Mouse (Mus musculus) hindbrain, embryonic 12.5 days (tissue): ENCODE measurements around the gene Cttn. TPM values are rescaled to one million over a fixed set of nuclear protein-coding genes. Genes with fewer than 3 reads are reported as not detected.
A peak's percentile ranks its signal among the peaks of the same experiment; 100 is the strongest.

Experiments used
- ATAC-seq: fragments of 200-750 bp; cut with Nextera tagmentation; 2 replicates; pipeline ENCODE4 v1.8.0; 2017; ENCODE audit warnings: moderate TSS enrichment; ENCODE audit not compliant: low FRiP score
- H3K27ac ChIP-seq: fragments of 300-500 bp; sonication (generic); 2 replicates; pipeline ENCODE4 v1.5.1; 2016; ENCODE audit warnings: mild to moderate bottlenecking
- H3K27me3 ChIP-seq: fragments of 300-500 bp; sonication (generic); 2 replicates; pipeline ENCODE4 v1.6.1; 2016; ENCODE audit warnings: mild to moderate bottlenecking
- H3K36me3 ChIP-seq: fragments of 300-500 bp; sonication (generic); 2 replicates; pipeline ENCODE4 v1.6.1; 2016; ENCODE audit warnings: mild to moderate bottlenecking
- H3K4me1 ChIP-seq: fragments of 300-500 bp; sonication (generic); 2 replicates; pipeline ENCODE4 v1.6.1; 2016
- H3K4me2 ChIP-seq: fragments of 300-500 bp; sonication (generic); replicated peaks from 2 replicates; pipeline ENCODE4 v1.6.1; 2016; ENCODE audit warnings: mild to moderate bottlenecking
- H3K4me3 ChIP-seq: fragments of 300-500 bp; sonication (generic); 2 replicates; pipeline ENCODE4 v1.5.1; 2016; ENCODE audit warnings: mild to moderate bottlenecking
- H3K9ac ChIP-seq: fragments of 300-500 bp; sonication (generic); 2 replicates; pipeline ENCODE4 v1.6.1; 2016; ENCODE audit warnings: mild to moderate bottlenecking, moderate library complexity
- H3K9me3 ChIP-seq: fragments of 300-500 bp; sonication (generic); replicated peaks from 2 replicates; pipeline ENCODE4 v1.6.1; 2016; ENCODE audit warnings: mild to moderate bottlenecking
- WGBS: fragments of 180-500 bp; shearing (Covaris S2); methylation state at CpG from one replicate; pipeline ENCODE4 v1.1.7; 2016; 5-methylcytosine and 5-hydroxymethylcytosine counted together
- polyA plus RNA-seq: library from polyadenylated mRNA; unstranded; fragments of >200 nt; fragmentation: Nextera tagmentation; extraction: Ambion mirVana; gene quantifications from 2 replicates; pipeline ENCODE4 v1.2.1, GENCODE M21; 2016

Gene Cttn
- 198 and 213 TPM in 2 replicates for polyA plus RNA-seq

GRCm38 (mm10) chr7:144470545-144471059 lies at the start of gene Cttn:
TSS of gene Cttn (minus strand) at chr7:144471009.
- peaks cover 18% of the 10 kb centered on the region for H3K4me1 ChIP-seq
- peak; percentile 95 for ATAC-seq
- peaks cover 4% of the 10 kb centered on the region for H3K36me3 ChIP-seq
- H3K27me3 ChIP-seq, result no peaks in the 10 kb centered on the region
- H3K9me3 ChIP-seq, result no peaks in the 10 kb centered on the region
- peak within 1 kb of the TSS; percentile 80 for H3K27ac ChIP-seq
- H3K9ac ChIP-seq, result peak within 1 kb of the TSS; percentile 97
- peak within 1 kb of the TSS; percentile 87 for H3K4me3 ChIP-seq
- H3K4me2 ChIP-seq, result peak within 1 kb of the TSS; percentile 91
- 2% methylated on average over 30 of the region's 30 CpGs for WGBS

- H3K9ac ChIP-seq, result no peak overlapping the region
- H3K4me2 ChIP-seq, result no peak overlapping the region
- H3K4me1 ChIP-seq, result no peaks in the 10 kb centered on the region
- no peak for ATAC-seq
- 94% methylated on average over 5 of the region's 5 CpGs for WGBS
- H3K4me3 ChIP-seq, result no peak overlapping the region
- no peaks in the 10 kb centered on the region for H3K9me3 ChIP-seq
- peaks cover 39% of the 10 kb centered on the region for H3K36me3 ChIP-seq
- H3K27me3 ChIP-seq, result no peaks in the 10 kb centered on the region
- H3K27ac ChIP-seq, result no peak overlapping the region
Measured at GRCm38 (mm10) chr7:144519852-144520251, 49.0 kb upstream of the Cttn start.

GRCm38 (mm10) chr7:144516711-144517110 lies 45.9 kb upstream of the Cttn start:
- Histone ChIP-seq H3K36me3 (peaks cover 70% of the 10 kb centered on the region), H3K9ac (no peak overlapping the region), H3K4me2 (no peak overlapping the region), H3K4me3 (no peak overlapping the region), H3K9me3 (no peaks in the 10 kb centered on the region), H3K4me1 (no peaks in the 10 kb centered on the region), H3K27ac (no peak overlapping the region), H3K27me3 (no peaks in the 10 kb centered on the region)
- 88% methylated on average over 5 of the region's 5 CpGs for WGBS
- no peak for ATAC-seq

DNA sequence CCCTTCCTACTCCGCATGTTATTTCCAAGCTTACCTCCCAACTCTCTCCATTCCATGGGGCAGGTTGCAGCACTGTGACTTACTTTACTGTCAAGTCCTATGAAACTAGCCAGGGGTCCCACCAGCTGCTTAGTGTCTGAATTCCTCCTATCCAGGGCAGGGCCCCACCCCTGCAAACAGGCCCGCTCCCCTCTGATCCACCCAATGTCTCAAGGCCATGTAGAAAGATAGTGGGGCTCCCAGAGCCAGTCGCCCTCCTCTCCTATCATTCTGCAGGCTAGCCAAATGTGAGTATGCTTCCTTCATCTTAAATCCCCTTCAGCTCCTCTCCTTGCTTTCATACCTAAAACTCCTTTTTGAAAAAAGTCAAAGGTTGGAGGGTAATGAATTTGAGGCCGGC lies 38.3 kb upstream of the Cttn start:
- no peak overlapping the region for H3K27ac ChIP-seq
- H3K9ac ChIP-seq, result no peak overlapping the region
- WGBS, result 96% methylated on average over 4 of the region's 4 CpGs
- H3K4me3 ChIP-seq, result no peak overlapping the region
- H3K4me1 ChIP-seq, result no peaks in the 10 kb centered on the region
- no peaks in the 10 kb centered on the region for H3K9me3 ChIP-seq
- no peak overlapping the region for H3K4me2 ChIP-seq
- no peaks in the 10 kb centered on the region for H3K27me3 ChIP-seq
- no peak for ATAC-seq
- peaks cover 96% of the 10 kb centered on the region for H3K36me3 ChIP-seq

DNA sequence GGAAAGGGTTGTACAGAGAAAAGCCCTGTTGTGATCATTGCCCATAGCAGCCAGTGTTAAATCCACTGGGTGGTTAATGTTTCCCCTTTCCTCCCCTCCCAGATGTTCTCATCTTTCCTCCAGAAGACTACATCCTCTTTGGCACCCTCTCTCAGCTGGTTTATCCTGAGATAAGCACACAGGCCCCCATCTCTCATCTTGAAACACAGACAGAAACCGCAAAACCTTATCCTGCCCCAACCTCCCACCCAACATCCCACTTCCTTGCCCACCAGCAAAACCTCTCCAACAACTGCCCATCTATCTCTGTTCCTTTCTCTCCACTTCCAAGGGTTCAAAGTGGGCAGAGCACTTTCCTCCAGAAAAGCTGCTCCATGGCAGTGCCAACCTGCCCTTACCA lies 36.0 kb upstream of the Cttn start:
- 96% methylated on average over 1 of the region's 1 CpGs for WGBS
- no peak for ATAC-seq
- Histone ChIP-seq H3K9ac (no peak overlapping the region), H3K4me3 (no peak overlapping the region), H3K27ac (no peak overlapping the region), H3K9me3 (no peaks in the 10 kb centered on the region), H3K4me2 (no peak overlapping the region), H3K27me3 (no peaks in the 10 kb centered on the region), H3K36me3 (peaks cover 96% of the 10 kb centered on the region), H3K4me1 (no peaks in the 10 kb centered on the region)

DNA sequence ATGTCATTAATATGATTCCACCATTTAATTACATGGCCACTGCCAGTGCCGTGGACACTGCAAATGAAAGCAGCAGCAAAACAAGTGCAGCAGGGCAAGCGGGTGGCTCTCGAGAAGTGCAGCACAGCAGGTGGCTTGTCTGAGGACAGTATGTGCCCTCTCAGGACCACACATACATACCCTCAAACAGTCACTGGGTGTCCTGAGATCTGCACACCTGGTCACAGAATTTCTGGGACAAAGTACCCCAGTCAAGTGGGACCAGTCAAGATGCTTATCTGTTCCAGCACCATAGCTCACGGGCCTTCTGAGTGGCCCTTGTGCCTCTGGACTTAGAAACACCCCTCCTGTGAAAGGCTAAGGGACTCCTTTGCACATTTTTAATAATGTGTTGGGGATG lies 33.1 kb upstream of the Cttn start:
- 91% methylated on average over 4 of the region's 4 CpGs for WGBS
- Histone ChIP-seq H3K9ac (no peak overlapping the region), H3K27me3 (no peaks in the 10 kb centered on the region), H3K27ac (no peak overlapping the region), H3K4me3 (no peak overlapping the region), H3K36me3 (peaks cover 91% of the 10 kb centered on the region), H3K9me3 (no peaks in the 10 kb centered on the region), H3K4me1 (no peaks in the 10 kb centered on the region), H3K4me2 (no peak overlapping the region)
- no peak for ATAC-seq

- Histone ChIP-seq H3K27ac (no peak overlapping the region), H3K4me2 (no peak overlapping the region), H3K9me3 (no peaks in the 10 kb centered on the region), H3K9ac (no peak overlapping the region), H3K4me1 (no peaks in the 10 kb centered on the region), H3K4me3 (no peak overlapping the region), H3K27me3 (no peaks in the 10 kb centered on the region), H3K36me3 (peaks cover 87% of the 10 kb centered on the region)
- ATAC-seq, result no peak
- 88% methylated on average over 1 of the region's 1 CpGs for WGBS
Measured at GRCm38 (mm10) chr7:144492931-144493330, 22.1 kb upstream of the Cttn start.

- Histone ChIP-seq H3K4me3 (no peak overlapping the region), H3K9me3 (no peaks in the 10 kb centered on the region), H3K4me2 (no peak overlapping the region), H3K27ac (no peak overlapping the region), H3K4me1 (no peaks in the 10 kb centered on the region), H3K9ac (no peak overlapping the region), H3K27me3 (no peaks in the 10 kb centered on the region), H3K36me3 (peaks cover 75% of the 10 kb centered on the region)
- no peak for ATAC-seq
- 93% methylated on average over 8 of the region's 8 CpGs for WGBS
Measured at GRCm38 (mm10) chr7:144490201-144490873, 19.5 kb upstream of the Cttn start.

GRCm38 (mm10) chr7:144489067-144489774 lies 18.4 kb upstream of the Cttn start:
- no peak overlapping the region for H3K4me2 ChIP-seq
- ATAC-seq, result no peak
- no peaks in the 10 kb centered on the region for H3K4me1 ChIP-seq
- 91% methylated on average over 6 of the region's 6 CpGs for WGBS
- H3K27ac ChIP-seq, result no peak overlapping the region
- H3K9me3 ChIP-seq, result no peaks in the 10 kb centered on the region
- H3K9ac ChIP-seq, result no peak overlapping the region
- H3K36me3 ChIP-seq, result peaks cover 77% of the 10 kb centered on the region
- H3K4me3 ChIP-seq, result no peak overlapping the region
- no peaks in the 10 kb centered on the region for H3K27me3 ChIP-seq

GRCm38 (mm10) chr7:144480314-144480713 lies 9.5 kb upstream of the Cttn start:
- Histone ChIP-seq H3K9me3 (no peaks in the 10 kb centered on the region), H3K36me3 (peaks cover 80% of the 10 kb centered on the region), H3K9ac (no peak overlapping the region), H3K4me3 (no peak overlapping the region), H3K27ac (no peak overlapping the region), H3K27me3 (no peaks in the 10 kb centered on the region), H3K4me2 (no peak overlapping the region), H3K4me1 (no peaks in the 10 kb centered on the region)
- no peak for ATAC-seq

DNA sequence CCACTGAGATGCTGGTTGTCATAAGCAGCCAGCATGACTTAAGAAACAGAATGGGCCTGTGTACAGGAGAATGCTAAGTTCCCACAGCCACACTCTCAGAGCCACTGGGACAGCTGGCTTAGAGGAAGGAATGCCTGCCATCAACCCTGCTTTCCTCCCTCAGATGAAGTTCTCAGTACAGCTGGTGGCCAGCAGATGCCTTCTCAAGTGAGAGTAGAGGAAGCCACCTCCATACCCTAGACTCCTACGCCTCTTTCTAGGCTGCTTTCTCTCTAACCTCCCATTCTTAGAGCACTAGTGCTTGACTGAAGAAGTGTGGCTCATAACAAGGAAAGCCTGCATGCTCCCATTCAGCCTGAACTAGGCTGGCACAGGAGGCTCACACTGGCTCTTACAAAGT lies 8.8 kb upstream of the Cttn start:
- H3K4me2 ChIP-seq, result no peak overlapping the region
- 100% methylated on average over 1 of the region's 1 CpGs for WGBS
- no peaks in the 10 kb centered on the region for H3K27me3 ChIP-seq
- no peak overlapping the region for H3K9ac ChIP-seq
- no peak for ATAC-seq
- peaks cover 74% of the 10 kb centered on the region for H3K36me3 ChIP-seq
- H3K27ac ChIP-seq, result no peak overlapping the region
- H3K9me3 ChIP-seq, result no peaks in the 10 kb centered on the region
- no peak overlapping the region for H3K4me3 ChIP-seq
- H3K4me1 ChIP-seq, result no peaks in the 10 kb centered on the region

DNA sequence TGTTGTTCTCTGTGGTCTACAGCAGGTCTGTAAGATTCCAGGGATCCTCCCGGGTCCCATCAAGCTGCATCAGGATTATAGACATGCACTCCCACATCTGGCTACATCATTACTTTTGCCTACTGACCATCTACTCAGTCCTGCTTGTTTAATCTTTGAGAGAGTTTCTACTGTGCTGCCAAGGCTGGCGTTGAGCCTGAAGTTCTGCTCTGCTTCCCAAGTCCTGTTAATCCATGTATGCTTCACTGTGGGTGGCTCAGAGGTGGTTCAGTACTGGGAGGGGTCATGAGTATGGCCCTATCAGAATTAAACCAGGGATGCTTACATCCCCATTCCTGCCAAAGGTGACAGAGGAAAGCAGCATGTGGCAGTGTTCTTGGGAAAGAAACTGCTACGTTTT lies 4.9 kb upstream of the Cttn start:
- no peaks in the 10 kb centered on the region for H3K27me3 ChIP-seq
- no peaks in the 10 kb centered on the region for H3K9me3 ChIP-seq
- no peak overlapping the region for H3K4me3 ChIP-seq
- peaks cover 36% of the 10 kb centered on the region for H3K36me3 ChIP-seq
- no peak for ATAC-seq
- 91% methylated on average over 3 of the region's 3 CpGs for WGBS
- no peak overlapping the region for H3K4me2 ChIP-seq
- H3K9ac ChIP-seq, result no peak overlapping the region
- H3K4me1 ChIP-seq, result peaks cover 2% of the 10 kb centered on the region; the same call in 1 of the 2 replicates
- H3K27ac ChIP-seq, result no peak overlapping the region

- peaks cover 19% of the 10 kb centered on the region for H3K36me3 ChIP-seq
- no peak overlapping the region for H3K9ac ChIP-seq
- H3K27ac ChIP-seq, result no peak overlapping the region
- no peak overlapping the region for H3K4me2 ChIP-seq
- ATAC-seq, result no peak
- H3K4me3 ChIP-seq, result no peak overlapping the region
- H3K9me3 ChIP-seq, result no peaks in the 10 kb centered on the region
- H3K4me1 ChIP-seq, result peaks cover 18% of the 10 kb centered on the region
- H3K27me3 ChIP-seq, result no peaks in the 10 kb centered on the region
- 68% methylated on average over 4 of the region's 4 CpGs for WGBS
Measured at GRCm38 (mm10) chr7:144473486-144473885, 2.7 kb upstream of the Cttn start.
